Mouse (Mus musculus) liver, embryonic 13.5 days (tissue): ENCODE data around the gene Ttc23. TPM values are rescaled to one million over a fixed set of nuclear protein-coding genes. Genes with fewer than 3 reads are reported as not detected.
A peak's percentile ranks its signal among the peaks of the same experiment; 100 is the strongest.

Source experiments
- ATAC-seq: fragments of 200-750 bp; cut with Nextera tagmentation; 2 replicates; pipeline ENCODE4 v1.8.0; 2017; ENCODE audit warnings: low read depth, mild to moderate bottlenecking, moderate number of reproducible peaks, moderate library complexity
- DNase-seq: peaks from one replicate; pipeline ENCODE4 v3.0.0; 2022
- H3K27ac ChIP-seq: fragments of 300-500 bp; sonication (generic); 2 replicates; pipeline ENCODE4 v1.5.1; 2015; ENCODE audit warnings: moderate library complexity, mild to moderate bottlenecking, inconsistent platforms
- H3K27me3 ChIP-seq: fragments of 300-500 bp; sonication (generic); 2 replicates; pipeline ENCODE4 v1.6.1; 2015; ENCODE audit warnings: mild to moderate bottlenecking, inconsistent platforms
- H3K36me3 ChIP-seq: fragments of 300-500 bp; sonication (generic); 2 replicates; pipeline ENCODE4 v1.6.1; 2015; ENCODE audit warnings: mild to moderate bottlenecking, inconsistent platforms
- H3K4me1 ChIP-seq: fragments of 300-500 bp; sonication (generic); replicated peaks from 2 replicates; pipeline ENCODE4 v1.6.1; 2015; ENCODE audit warnings: inconsistent platforms
- H3K4me2 ChIP-seq: fragments of 300-500 bp; sonication (generic); 2 replicates; pipeline ENCODE4 v1.6.1; 2015; ENCODE audit warnings: inconsistent platforms, mild to moderate bottlenecking, moderate library complexity
- H3K4me3 ChIP-seq: fragments of 300-500 bp; sonication (generic); replicated peaks from 2 replicates; pipeline ENCODE4 v1.5.1; 2015; ENCODE audit warnings: mild to moderate bottlenecking, inconsistent platforms
- H3K9ac ChIP-seq: fragments of 300-500 bp; sonication (generic); 2 replicates; pipeline ENCODE4 v1.6.1; 2015; ENCODE audit warnings: mild to moderate bottlenecking, inconsistent platforms
- H3K9me3 ChIP-seq: fragments of 300-500 bp; sonication (generic); replicated peaks from 2 replicates; pipeline ENCODE4 v1.6.1; 2016; ENCODE audit warnings: inconsistent platforms
- WGBS: fragments of 180-500 bp; shearing (Covaris S2); methylation state at CpG from one replicate; pipeline ENCODE4 v1.1.7; 2015; ENCODE audit not compliant: insufficient replicate concordance; 5-methylcytosine and 5-hydroxymethylcytosine counted together
- polyA plus RNA-seq: library from polyadenylated mRNA; unstranded; fragments of >200 nt; fragmentation: Nextera tagmentation; extraction: Ambion mirVana; gene quantifications from 2 replicates; pipeline ENCODE4 v1.2.1, GENCODE M21; 2015

Gene Ttc23
- polyA plus RNA-seq, 1 experiment from 2014 or later: 4.9 TPM

DNA sequence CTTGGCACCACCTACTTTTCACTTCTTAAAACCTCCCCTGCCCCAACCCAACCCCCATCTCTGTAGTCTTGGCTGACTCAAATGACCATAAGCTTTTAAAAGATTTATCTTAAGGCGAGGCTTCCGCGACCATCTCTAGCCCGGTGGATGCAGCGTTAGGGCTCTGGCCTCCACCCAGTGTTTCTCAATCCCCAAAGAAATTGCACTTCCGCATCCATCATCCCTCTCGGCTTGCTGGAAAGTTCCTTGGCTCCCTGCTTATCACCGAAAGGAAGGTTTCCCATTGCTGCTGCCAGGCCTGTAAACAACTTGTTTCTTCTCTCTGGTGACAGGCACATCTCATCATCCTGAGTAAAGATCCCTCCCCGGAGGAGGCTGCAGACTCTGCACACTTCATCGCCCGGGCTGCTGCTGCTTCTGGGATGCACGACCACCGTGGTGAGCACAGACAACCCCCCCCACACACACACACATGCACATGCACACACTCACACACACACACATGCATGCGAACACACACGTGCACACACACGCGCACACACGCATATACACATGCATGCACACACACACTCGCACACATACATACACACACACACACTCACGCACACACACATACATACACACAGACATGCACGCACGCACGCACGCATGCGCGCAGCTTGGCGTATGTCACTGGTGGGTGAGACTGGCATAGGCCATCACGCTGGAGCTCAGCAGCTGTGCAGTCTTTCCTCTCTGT is 50.9 kb downstream of the Ttc23 start:
- H3K9me3 ChIP-seq: no peaks in the 10 kb centered on the region
- no peak overlapping the region for H3K9ac ChIP-seq
- 84% methylated on average over 28 of the region's 28 CpGs for WGBS
- no peak overlapping the region for H3K4me3 ChIP-seq
- no peak for DNase-seq
- no peaks in the 10 kb centered on the region for H3K27me3 ChIP-seq
- H3K27ac ChIP-seq: no peak overlapping the region
- no peak for ATAC-seq
- H3K36me3 ChIP-seq: no peaks in the 10 kb centered on the region
- H3K4me1 ChIP-seq: no peaks in the 10 kb centered on the region
- H3K4me2 ChIP-seq: no peak overlapping the region

DNA sequence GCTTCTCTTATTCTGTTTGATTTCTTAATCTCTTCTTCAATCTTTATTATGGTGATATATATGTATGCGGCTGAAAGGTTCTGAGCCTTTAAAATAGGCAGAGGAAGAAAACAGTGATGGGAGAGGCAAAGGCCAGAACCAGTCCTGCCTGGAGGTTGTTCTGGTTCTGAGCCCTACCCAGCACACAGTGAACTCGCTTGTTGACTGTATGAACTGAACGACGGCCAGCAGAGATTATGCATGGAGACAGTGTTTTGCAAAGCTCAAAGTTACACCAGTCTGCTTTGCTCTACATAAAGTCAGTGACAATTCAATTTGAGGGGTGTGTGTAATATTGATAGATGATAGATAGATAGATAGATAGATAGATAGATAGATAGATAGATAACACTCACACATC is 52.1 kb downstream of the Ttc23 start:
- Histone ChIP-seq H3K27ac (no peak overlapping the region), H3K4me1 (no peaks in the 10 kb centered on the region), H3K9me3 (no peaks in the 10 kb centered on the region), H3K27me3 (no peaks in the 10 kb centered on the region), H3K9ac (no peak overlapping the region), H3K4me3 (no peak overlapping the region), H3K4me2 (no peak overlapping the region), H3K36me3 (no peaks in the 10 kb centered on the region)
- DNase-seq (no peak), ATAC-seq (no peak)
- 79% methylated on average over 4 of the region's 4 CpGs for WGBS

DNA sequence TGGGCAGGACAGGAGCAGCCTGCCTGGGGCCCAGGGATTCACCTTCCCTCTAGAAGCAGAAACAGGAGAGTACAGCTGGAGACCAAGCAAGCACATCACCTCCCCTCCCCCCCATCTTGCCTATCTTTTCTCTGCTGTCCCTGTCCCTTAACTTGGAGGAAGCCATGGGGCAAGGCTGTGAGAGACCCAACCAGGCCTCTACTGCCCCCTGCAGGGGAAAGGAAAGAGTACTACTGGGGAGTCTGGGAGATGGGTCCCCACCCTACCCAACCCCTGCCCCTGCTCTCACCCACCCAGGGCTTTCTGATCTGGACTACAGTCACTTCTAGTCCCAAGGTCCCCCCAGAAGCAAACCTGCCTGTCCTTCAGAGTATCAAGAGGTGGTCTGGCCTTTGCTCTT is 53.6 kb downstream of the Ttc23 start:
- DNase-seq: peak; percentile 28
- H3K4me2 ChIP-seq: no peak overlapping the region
- ATAC-seq: no peak; the same call in 1 of the 2 replicates
- H3K4me1 ChIP-seq: no peaks in the 10 kb centered on the region
- no peaks in the 10 kb centered on the region for H3K27me3 ChIP-seq
- no peaks in the 10 kb centered on the region for H3K36me3 ChIP-seq
- H3K9me3 ChIP-seq: no peaks in the 10 kb centered on the region
- H3K9ac ChIP-seq: no peak overlapping the region
- no peak overlapping the region for H3K27ac ChIP-seq
- H3K4me3 ChIP-seq: no peak overlapping the region

DNA sequence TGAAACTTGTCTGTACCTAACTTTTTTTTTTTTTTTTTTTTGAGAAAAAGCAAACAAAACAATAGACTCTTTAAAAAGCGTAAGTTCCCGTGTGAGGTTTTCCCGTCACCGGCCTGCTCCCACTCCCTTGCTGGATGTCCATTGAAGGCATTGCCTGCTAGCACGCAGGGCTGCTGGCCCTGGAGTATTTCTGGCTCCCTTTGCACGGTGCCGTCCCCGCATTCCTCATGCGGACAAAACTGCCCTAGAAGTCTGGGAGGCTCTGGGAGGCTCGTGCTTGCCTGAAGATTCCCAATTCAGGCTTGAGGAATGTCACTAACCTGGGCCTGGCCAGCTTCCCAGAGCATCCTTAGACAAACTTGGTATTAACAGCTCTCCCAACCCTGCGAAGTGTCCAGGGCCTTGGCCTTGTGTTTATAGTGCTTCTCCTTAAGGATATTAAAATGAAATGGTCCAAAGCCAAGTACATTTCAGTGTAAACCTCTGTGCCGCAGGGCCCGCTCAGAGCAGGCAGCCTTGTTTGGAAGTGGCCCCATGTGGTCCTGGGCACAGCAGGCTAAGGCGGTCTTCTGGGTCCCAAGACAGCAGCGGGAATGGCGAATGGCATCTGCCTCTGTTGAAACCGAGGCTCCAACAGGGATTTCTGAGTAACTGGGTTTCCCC is 54.2 kb downstream of the Ttc23 start:
- Histone ChIP-seq H3K4me2 (no peak overlapping the region), H3K4me1 (no peaks in the 10 kb centered on the region), H3K27me3 (no peaks in the 10 kb centered on the region), H3K36me3 (no peaks in the 10 kb centered on the region), H3K4me3 (no peak overlapping the region), H3K9ac (no peak overlapping the region), H3K9me3 (no peaks in the 10 kb centered on the region), H3K27ac (no peak overlapping the region)
- DNase-seq (no peak), ATAC-seq (no peak)
- WGBS: 67% methylated on average over 17 of the region's 17 CpGs

DNA sequence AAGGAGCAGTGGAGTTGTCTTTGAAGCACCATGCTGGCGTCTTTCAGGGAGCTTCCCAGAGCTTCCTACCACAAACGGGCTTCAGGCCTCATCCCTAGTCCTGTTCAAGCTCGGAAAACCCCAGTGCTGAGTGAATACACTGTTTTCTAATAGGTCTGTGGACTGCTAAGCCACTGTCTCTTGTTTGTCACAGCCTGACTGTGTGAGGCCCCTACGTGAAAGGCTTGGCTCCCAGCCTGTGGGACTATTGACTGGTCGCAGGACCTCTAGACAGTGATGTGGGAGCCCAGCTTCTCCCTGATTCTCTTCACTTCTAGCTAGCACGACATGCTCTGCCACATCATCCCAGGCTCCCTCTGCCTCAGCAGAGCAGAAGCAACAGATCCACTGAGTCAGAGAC is 61.0 kb downstream of the Ttc23 start:
- no peak overlapping the region for H3K27ac ChIP-seq
- H3K27me3 ChIP-seq: no peaks in the 10 kb centered on the region
- H3K9ac ChIP-seq: no peak overlapping the region
- H3K36me3 ChIP-seq: peaks cover 8% of the 10 kb centered on the region; the same call in 1 of the 2 replicates
- peaks cover 18% of the 10 kb centered on the region for H3K4me1 ChIP-seq
- H3K4me2 ChIP-seq: no peak overlapping the region
- no peak overlapping the region for H3K4me3 ChIP-seq
- ATAC-seq: no peak
- no peaks in the 10 kb centered on the region for H3K9me3 ChIP-seq
- WGBS: 79% methylated on average over 6 of the region's 6 CpGs
- no peak for DNase-seq

DNA sequence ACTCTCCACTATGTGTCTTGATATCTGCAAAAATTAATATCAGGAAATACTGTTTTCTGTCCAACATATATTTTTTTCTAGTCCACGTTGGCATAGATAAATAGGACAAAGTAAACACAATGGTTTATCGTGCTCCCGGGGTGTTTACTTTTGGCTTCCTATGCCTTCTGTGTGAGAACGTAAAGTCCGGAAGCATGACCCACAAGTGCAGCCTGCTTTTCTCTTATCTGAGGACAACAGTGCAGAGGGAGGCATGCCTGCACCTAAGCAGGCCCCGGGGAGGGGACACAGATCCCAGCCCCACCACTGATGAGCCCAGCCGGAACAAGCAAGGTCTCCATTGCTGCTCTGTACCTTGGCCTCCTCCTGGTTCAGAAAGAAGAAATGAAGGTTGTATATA is 63.0 kb downstream of the Ttc23 start:
- Histone ChIP-seq H3K36me3 (peaks cover 8% of the 10 kb centered on the region; the same call in 1 of the 2 replicates), H3K4me3 (no peak overlapping the region), H3K27me3 (no peaks in the 10 kb centered on the region), H3K4me2 (peak overlapping the region; percentile 26), H3K27ac (0 out of 2 replicates have a peak overlapping the region, but pooled peaks have one; percentile 29), H3K4me1 (peaks cover 18% of the 10 kb centered on the region), H3K9me3 (no peaks in the 10 kb centered on the region), H3K9ac (no peak overlapping the region)
- DNase-seq (peak; percentile 44), ATAC-seq (peak; percentile 91)
- 27% methylated on average over 7 of the region's 7 CpGs for WGBS

DNA sequence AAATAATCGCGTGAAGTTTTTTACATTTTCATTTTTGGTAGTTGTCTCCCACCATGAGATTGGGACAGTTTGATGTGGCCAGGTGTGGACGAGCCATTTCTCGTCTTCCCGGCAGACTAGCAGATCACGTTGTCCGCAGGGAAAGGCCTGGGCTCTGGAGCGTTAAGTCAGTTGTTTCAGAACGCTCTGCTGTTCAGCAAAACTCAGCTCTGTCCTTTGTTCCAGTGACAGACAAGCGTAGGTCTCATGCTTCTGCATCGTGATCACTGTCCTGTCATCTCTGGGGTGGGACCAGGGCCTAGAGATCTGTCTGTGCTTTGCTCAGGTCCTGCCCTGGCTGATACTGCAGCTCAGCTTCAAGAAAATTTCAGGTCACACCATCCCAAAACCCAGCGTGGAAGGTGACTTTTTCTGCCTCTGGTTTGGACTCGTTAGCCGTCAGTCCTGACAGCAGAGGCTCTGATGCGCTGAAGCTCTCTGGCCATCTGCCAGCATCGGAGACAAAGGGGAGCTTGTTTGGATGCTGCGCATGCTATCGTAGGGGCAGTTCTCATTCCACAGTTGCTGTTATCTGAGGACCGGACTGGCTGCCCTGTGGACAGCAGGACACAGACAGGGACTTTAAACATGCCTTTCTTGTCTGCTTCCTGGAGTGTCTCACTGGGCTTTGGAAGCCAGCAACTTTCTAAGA is 66.8 kb downstream of the Ttc23 start:
- no peak for DNase-seq
- 78% methylated on average over 19 of the region's 19 CpGs for WGBS

DNA sequence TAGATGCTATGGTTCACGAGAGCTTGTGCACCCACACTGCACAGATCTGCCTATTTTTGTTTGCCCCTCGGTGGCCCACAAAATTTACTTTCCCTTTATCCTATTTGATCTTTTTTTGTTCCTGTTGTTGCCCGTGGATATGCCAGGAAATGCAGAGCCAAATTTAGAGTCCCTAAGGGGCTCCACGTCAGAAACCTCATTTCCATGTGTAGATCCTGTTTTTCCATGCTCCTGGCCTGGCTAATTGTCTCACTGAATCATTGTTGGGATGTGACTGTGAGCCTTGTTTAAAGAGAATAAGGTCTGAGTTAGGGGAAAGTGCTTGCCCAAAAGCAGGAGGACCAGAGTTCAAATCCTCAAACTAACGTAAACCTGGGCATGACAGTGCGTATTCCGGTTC is 68.0 kb downstream of the Ttc23 start:
- Histone ChIP-seq H3K4me3 (no peak overlapping the region), H3K27me3 (no peaks in the 10 kb centered on the region), H3K4me2 (no peak overlapping the region), H3K27ac (no peak overlapping the region), H3K9ac (no peak overlapping the region), H3K4me1 (peaks cover 11% of the 10 kb centered on the region), H3K36me3 (peaks cover 8% of the 10 kb centered on the region; the same call in 1 of the 2 replicates), H3K9me3 (no peaks in the 10 kb centered on the region)
- DNase-seq: no peak
- no peak for ATAC-seq
- WGBS: 62% methylated on average over 7 of the region's 7 CpGs

More for the DNA sequence above, 66.8 kb downstream of the Ttc23 start:
- H3K27me3 ChIP-seq: no peaks in the 10 kb centered on the region
- H3K9ac ChIP-seq: no peak overlapping the region
- no peaks in the 10 kb centered on the region for H3K9me3 ChIP-seq
- no peak overlapping the region for H3K27ac ChIP-seq
- ATAC-seq: no peak
- H3K4me1 ChIP-seq: peaks cover 18% of the 10 kb centered on the region
- H3K36me3 ChIP-seq: peaks cover 8% of the 10 kb centered on the region; the same call in 1 of the 2 replicates
- H3K4me3 ChIP-seq: no peak overlapping the region
- no peak overlapping the region for H3K4me2 ChIP-seq

DNA sequence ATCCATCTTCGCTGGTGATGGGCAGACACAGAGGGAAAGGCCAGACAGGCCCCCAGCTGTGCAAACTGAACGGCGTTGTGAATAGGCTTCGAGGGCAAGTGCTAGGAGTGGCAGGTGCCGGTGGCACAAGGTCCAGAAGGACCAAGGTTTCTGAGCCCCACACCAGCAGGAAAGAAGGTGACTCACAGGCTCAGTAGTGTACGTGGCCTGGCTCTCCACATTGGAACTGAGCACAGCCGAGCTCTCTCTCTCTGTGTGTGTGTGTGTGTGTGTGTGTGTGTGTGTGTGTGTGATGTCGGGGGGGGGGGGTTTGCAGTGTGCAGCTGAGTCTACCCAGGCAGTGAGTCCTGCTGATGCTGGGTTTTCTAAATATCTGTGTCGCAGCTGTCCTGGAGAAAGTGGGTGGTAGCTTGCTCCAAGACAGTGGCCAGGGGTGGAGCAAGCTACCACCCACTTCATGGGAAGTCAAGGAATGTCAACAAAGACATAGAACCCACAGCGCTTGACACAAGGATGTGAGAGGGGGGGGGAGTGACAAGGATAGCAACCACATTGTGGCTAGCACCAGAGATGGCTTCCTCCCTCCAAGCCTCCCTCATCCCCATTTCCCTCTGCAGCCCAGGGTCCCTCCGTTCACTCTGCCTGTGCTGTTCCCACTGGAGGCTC is 69.1 kb downstream of the Ttc23 start:
- DNase-seq (no peak), ATAC-seq (no peak)
- Histone ChIP-seq H3K27ac (no peak overlapping the region), H3K4me1 (no peaks in the 10 kb centered on the region), H3K9me3 (no peaks in the 10 kb centered on the region), H3K27me3 (no peaks in the 10 kb centered on the region), H3K4me3 (no peak overlapping the region), H3K36me3 (peaks cover 8% of the 10 kb centered on the region; the same call in 1 of the 2 replicates), H3K9ac (no peak overlapping the region), H3K4me2 (no peak overlapping the region)
- 65% methylated on average over 11 of the region's 11 CpGs for WGBS

DNA sequence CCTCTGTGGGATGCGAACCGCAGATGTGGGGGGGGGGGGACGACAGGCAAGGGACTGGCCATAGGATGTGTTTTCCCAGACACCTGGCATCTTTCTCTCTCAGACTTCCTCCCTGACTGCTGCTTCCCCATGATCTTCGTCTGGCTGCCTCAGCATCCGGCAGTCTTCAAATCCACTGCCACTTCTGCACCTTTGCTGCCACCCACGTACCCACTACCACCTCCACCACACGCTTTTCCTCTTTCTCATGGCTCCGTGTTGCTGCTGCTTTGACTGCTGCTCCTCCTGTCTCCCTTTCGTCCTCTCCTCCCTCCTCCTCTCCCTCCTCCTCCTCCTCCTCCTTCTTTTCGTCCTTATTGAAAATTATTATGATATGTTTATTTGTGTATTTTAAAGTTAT is 69.7 kb downstream of the Ttc23 start:
- H3K9me3 ChIP-seq: no peaks in the 10 kb centered on the region
- no peak overlapping the region for H3K4me3 ChIP-seq
- DNase-seq: no peak
- no peak overlapping the region for H3K9ac ChIP-seq
- 0 out of 2 replicates have a peak, but pooled peaks cover 5% of the 10 kb centered on the region for H3K36me3 ChIP-seq
- ATAC-seq: no peak
- H3K27me3 ChIP-seq: no peaks in the 10 kb centered on the region
- no peaks in the 10 kb centered on the region for H3K4me1 ChIP-seq
- no peak overlapping the region for H3K27ac ChIP-seq
- no peak overlapping the region for H3K4me2 ChIP-seq
- WGBS: 52% methylated on average over 10 of the region's 10 CpGs

DNA sequence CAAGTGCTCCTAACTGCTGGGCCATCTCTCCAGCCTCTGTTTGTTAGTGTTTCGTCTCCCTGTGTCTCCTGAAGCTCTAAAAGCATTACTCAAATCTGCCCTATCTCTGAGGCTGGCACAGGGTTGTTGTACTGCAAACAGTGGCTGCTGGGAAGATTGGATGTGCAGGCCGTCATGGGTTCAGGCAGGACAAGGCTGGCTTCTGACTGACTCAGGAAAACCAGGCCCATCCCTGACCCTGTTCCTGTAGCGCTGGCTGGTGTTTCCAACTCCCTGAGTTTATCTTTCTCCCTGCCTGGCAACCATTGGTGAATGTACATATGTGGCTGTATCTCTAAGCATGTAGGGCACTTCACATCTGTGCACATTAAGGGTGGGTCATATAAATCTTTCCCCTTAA is 70.3 kb downstream of the Ttc23 start:
- Histone ChIP-seq H3K4me3 (no peak overlapping the region), H3K9me3 (no peaks in the 10 kb centered on the region), H3K36me3 (0 out of 2 replicates have a peak, but pooled peaks cover 4% of the 10 kb centered on the region), H3K4me2 (no peak overlapping the region), H3K27ac (no peak overlapping the region), H3K9ac (no peak overlapping the region), H3K4me1 (no peaks in the 10 kb centered on the region), H3K27me3 (no peaks in the 10 kb centered on the region)
- DNase-seq: no peak
- ATAC-seq: no peak
- WGBS: 73% methylated on average over 3 of the region's 3 CpGs
